Mouse (Mus musculus): ENCODE data around the gene Lrch1. TPM values are rescaled to one million over a fixed set of nuclear protein-coding genes. Genes with fewer than 3 reads are reported as not detected.
A peak's percentile ranks its signal among the peaks of the same experiment; 100 is the strongest.

The Lrch1 gene
- total RNA-seq, 2 experiments from 2014 or later = 13.7 to 16.2 TPM

- DNase-seq = no peak
These were observed 149.4 kb downstream of the Lrch1 start for GRCm38 (mm10) chr14:74798063-74798890.

- DNase-seq = no peak
These were observed 150.2 kb downstream of the Lrch1 start for GRCm38 (mm10) chr14:74797386-74798062.

- DNase-seq = peak; percentile 23
These were observed 152.7 kb downstream of the Lrch1 start for GRCm38 (mm10) chr14:74794931-74795330.

GRCm38 (mm10) chr14:74792793-74793192 is 154.9 kb downstream of the Lrch1 start:
- DNase-seq = no peak

GRCm38 (mm10) chr14:74790535-74790934 is 157.1 kb downstream of the Lrch1 start:
- DNase-seq = no peak

- DNase-seq = no peak
These were observed 158.9 kb downstream of the Lrch1 start for GRCm38 (mm10) chr14:74788766-74789165.

- DNase-seq = no peak
These were observed 160.0 kb downstream of the Lrch1 start for GRCm38 (mm10) chr14:74787717-74788116.

- DNase-seq = no peak
These were observed 163.3 kb downstream of the Lrch1 start for GRCm38 (mm10) chr14:74784243-74784934.

GRCm38 (mm10) chr14:74774046-74774619 is 173.5 kb downstream of the Lrch1 start:
- no peak for DNase-seq

GRCm38 (mm10) chr14:74767892-74768291 is 179.8 kb downstream of the Lrch1 start:
- DNase-seq = no peak

- DNase-seq = peak; percentile 88
These were observed 183.3 kb downstream of the Lrch1 start for GRCm38 (mm10) chr14:74764191-74764918.

GRCm38 (mm10) chr14:74736850-74737249 is 210.8 kb downstream of the Lrch1 start:
- DNase-seq = no peak

GRCm38 (mm10) chr14:74735471-74735870 is 212.2 kb downstream of the Lrch1 start:
- DNase-seq = no peak

- no peak for DNase-seq
These were observed 214.3 kb downstream of the Lrch1 start for GRCm38 (mm10) chr14:74733397-74733796.

GRCm38 (mm10) chr14:74732079-74732783 is 215.4 kb downstream of the Lrch1 start, which contains the start of gene Esd:
TSS of gene Esd (plus strand) at chr14:74732297.
- DNase-seq = peak; percentile 97

GRCm38 (mm10) chr14:74731221-74732078 is 216.2 kb downstream of the Lrch1 start:
- DNase-seq = no peak

GRCm38 (mm10) chr14:74723541-74723940 is 224.1 kb downstream of the Lrch1 start:
- DNase-seq = no peak

GRCm38 (mm10) chr14:74709054-74709453 is 238.6 kb downstream of the Lrch1 start:
- peak; percentile 50 for DNase-seq

All from adrenal gland, postnatal 10 days (tissue).